Mouse (Mus musculus) midbrain, embryonic 16.5 days (tissue): Measurements from ENCODE around the gene N4bp2l2. TPM values are rescaled to one million over a fixed set of nuclear protein-coding genes. Genes with fewer than 3 reads are reported as not detected.
"Not testable (repeated sequence)": the region's sequence is repeated elsewhere in the genome, so short reads cannot be mapped to it uniquely, and the experiment has no call there.

Source experiments
- ATAC-seq: fragments of 200-750 bp; cut with Nextera tagmentation; 2 replicates; pipeline ENCODE4 v1.8.0; 2017; ENCODE audit warnings: moderate TSS enrichment
- H3K27ac ChIP-seq: fragments of 300-500 bp; sonication (generic); 2 replicates; pipeline ENCODE4 v1.5.1; 2014; ENCODE audit warnings: mild to moderate bottlenecking, low read length, mixed read lengths
- H3K27me3 ChIP-seq: fragments of 300-500 bp; sonication (generic); 2 replicates; pipeline ENCODE4 v1.6.1; 2014; ENCODE audit warnings: low read depth, low read length, mixed read lengths; ENCODE audit not compliant: control insufficient read depth, insufficient read depth
- H3K36me3 ChIP-seq: fragments of 300-500 bp; sonication (generic); 2 replicates; pipeline ENCODE4 v1.6.1; 2014; ENCODE audit warnings: mild to moderate bottlenecking, low read length, moderate library complexity, mixed read lengths; ENCODE audit not compliant: control insufficient read depth, insufficient read depth
- H3K4me1 ChIP-seq: fragments of 300-500 bp; sonication (generic); 2 replicates; pipeline ENCODE4 v1.6.1; 2014; ENCODE audit warnings: mild to moderate bottlenecking, low read length, mixed read lengths; ENCODE audit not compliant: control insufficient read depth, insufficient read depth
- H3K4me2 ChIP-seq: fragments of 300-500 bp; sonication (generic); 2 replicates; pipeline ENCODE4 v1.6.1; 2014; ENCODE audit warnings: mild to moderate bottlenecking, low read length, mixed read lengths
- H3K4me3 ChIP-seq: fragments of 300-500 bp; sonication (generic); 2 replicates; pipeline ENCODE4 v1.5.1; 2014; ENCODE audit warnings: low read depth, mild to moderate bottlenecking, low read length, moderate library complexity, mixed read lengths
- H3K9ac ChIP-seq: fragments of 300-500 bp; sonication (generic); 2 replicates; pipeline ENCODE4 v1.6.1; 2014; ENCODE audit warnings: low read depth, low read length, mixed read lengths
- H3K9me3 ChIP-seq: fragments of 300-500 bp; sonication (generic); replicated peaks from 2 replicates; pipeline ENCODE4 v1.6.1; 2014; ENCODE audit warnings: mild to moderate bottlenecking, low read length, mixed read lengths; ENCODE audit not compliant: control insufficient read depth, poor library complexity, severe bottlenecking
- WGBS: fragments of 180-500 bp; shearing (Covaris S2); extraction: QIAGEN DNeasy Blood & Tissue Kit; methylation state at CpG from one replicate; pipeline ENCODE4 v1.1.7; 2014; 5-methylcytosine and 5-hydroxymethylcytosine counted together
- polyA plus RNA-seq: library from polyadenylated mRNA; unstranded; fragments of >200 nt; fragmentation: Nextera tagmentation; extraction: Ambion mirVana; gene quantifications from 2 replicates; pipeline ENCODE4 v1.2.1, GENCODE M21; 2015

N4bp2l2 gene
- polyA plus RNA-seq, 1 experiment from 2014 or later: 25.7 TPM

DNA sequence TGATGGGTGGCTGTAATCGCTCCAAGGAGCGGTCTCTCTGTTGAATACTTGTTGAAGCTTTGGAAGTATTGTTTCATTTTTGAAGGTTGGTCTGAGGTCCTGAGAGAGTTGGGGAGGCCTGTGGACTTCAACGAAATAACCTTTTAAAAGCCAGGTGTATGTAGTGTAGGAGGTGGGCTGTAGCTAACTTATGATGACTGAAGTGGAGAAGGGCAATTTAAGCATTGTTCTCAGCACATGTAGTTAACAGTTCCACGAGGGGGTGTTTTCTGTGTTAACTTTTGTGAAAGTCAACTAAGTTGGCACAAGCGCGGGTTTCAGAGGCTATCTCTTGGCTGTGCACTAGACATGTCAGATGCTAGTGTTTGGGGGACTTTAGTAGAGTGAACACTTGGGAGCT, 8.9 kb upstream of the N4bp2l2 start:
- Histone ChIP-seq H3K9me3 (no peaks in the 10 kb centered on the region), H3K36me3 (no peaks in the 10 kb centered on the region), H3K27ac (no peak overlapping the region), H3K27me3 (no peaks in the 10 kb centered on the region), H3K4me1 (peaks cover 23% of the 10 kb centered on the region), H3K9ac (no peak overlapping the region), H3K4me2 (peak overlapping the region; percentile 70), H3K4me3 (peak overlapping the region; percentile 93)
- 54% methylated on average over 6 of the region's 6 CpGs for WGBS
- ATAC-seq: no peak

DNA sequence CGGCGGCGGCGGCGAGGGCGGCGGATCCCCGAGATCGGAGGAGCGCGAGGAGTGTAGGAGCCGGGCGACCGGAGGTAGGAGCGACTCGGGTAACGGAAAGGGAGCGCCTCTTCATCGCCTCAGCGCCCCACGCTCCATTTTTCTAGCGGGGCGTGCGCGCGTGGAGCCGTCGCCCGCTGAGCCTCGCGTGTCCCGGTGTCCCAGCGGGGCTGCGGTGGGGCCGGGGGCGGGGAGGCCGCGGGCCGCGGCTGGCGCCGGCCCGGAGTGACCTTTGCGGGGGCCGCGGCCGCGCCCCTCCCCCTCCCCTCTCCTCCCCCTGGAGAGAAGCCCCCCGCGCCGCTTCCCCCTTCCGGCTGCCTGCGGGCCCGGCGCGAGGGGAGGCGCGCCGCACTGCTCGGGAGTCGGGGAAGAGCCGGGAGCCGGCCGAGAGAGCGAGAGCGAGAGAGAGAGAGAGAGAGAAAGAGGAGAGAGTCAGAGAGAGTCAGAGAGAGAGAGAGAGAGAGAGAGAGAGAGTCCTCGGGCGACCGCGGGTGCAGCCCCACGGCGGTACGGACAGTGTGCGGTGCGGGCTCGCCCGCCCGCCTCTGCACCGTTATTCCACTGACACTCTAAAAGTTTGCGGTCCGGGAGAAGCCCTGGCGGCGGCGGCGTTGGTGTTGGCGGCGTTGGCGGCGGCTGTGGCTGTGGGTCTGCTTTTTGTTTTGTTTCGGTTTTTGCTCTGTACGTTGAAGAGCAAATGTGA, 8.1 kb upstream of the N4bp2l2 start:
- WGBS: under 1% methylated on average over 67 of the region's 91 CpGs
- H3K9me3 ChIP-seq: no peaks in the 10 kb centered on the region
- no peaks in the 10 kb centered on the region for H3K36me3 ChIP-seq
- peak overlapping the region; percentile 70 for H3K4me2 ChIP-seq
- H3K4me3 ChIP-seq: peak overlapping the region; percentile 93
- ATAC-seq: peak; percentile 56
- H3K27me3 ChIP-seq: no peaks in the 10 kb centered on the region
- peaks cover 23% of the 10 kb centered on the region for H3K4me1 ChIP-seq
- peak overlapping the region; percentile 97 for H3K27ac ChIP-seq
- H3K9ac ChIP-seq: peak overlapping the region; percentile 97

DNA sequence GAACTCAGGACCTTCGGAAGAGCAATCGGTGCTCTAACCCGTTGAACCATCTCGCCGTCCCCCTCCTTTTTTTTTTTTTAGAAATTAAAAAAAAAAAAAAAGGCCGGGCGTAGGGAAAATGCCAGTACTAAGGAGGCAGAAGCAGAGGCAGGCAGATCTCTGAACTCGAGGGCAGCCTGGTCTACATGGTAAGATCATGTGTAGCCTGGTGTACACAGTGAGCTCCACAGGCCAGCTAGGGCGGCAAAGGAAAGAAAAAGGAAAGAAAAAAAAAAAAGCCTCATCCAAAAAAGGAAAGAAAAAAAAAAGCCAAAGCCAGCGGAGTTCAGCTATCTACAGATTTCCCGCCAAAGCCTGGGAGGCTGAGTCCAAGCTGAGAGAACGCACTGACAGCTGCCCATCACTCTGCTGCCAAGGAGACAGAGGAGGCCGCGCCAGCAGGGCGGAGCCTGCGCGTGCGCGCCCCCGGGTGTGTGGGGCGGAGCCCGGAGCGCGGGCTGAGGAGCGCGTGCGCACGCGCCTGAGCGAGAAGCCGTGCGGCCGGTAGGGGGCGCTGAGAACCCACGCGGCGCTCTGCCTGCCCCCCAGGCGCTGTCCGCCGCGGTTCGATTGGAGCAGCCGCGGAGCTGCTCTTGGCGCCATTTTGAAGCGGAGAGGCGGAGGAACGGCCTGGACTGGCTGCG, 7.3 kb upstream of the N4bp2l2 start, which contains the start of gene Pds5b:
Gene Pds5b, plus strand, starts transcription at position 587 of the 683 bp plus-strand sequence.
- Histone ChIP-seq H3K36me3 (no peaks in the 10 kb centered on the region), H3K27me3 (no peaks in the 10 kb centered on the region), H3K4me1 (peaks cover 23% of the 10 kb centered on the region), H3K4me2 (peak within 1 kb of the TSS; percentile 70), H3K27ac (peak within 1 kb of the TSS; percentile 97), H3K4me3 (peak within 1 kb of the TSS; percentile 93), H3K9me3 (no peaks in the 10 kb centered on the region), H3K9ac (peak within 1 kb of the TSS; percentile 97)
- ATAC-seq: peak; percentile 96
- 16% methylated on average over 45 of the region's 49 CpGs for WGBS

DNA sequence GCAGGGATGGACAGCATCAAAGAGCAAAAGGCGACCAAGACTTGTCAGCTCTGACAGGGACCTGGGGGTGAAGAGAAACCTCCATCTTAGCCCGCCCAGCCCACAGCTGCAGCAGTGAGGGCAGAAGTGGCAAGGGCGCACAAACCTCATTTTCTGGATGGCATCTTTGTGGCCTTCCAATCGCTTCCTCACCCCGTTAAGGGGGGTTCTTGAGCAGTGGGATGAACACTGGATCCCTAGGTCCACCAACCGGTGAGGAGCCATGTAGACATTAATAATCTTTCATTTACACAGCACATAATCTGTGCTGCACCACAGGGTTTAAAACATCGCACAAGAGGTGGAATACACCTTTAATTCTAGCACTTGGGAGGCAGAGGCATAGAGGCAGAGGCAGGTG, 6.4 kb upstream of the N4bp2l2 start:
- Histone ChIP-seq H3K4me2 (no peak overlapping the region), H3K9ac (no peak overlapping the region), H3K4me3 (no peak overlapping the region), H3K9me3 (no peaks in the 10 kb centered on the region), H3K27me3 (no peaks in the 10 kb centered on the region), H3K27ac (no peak overlapping the region), H3K36me3 (no peaks in the 10 kb centered on the region), H3K4me1 (peaks cover 23% of the 10 kb centered on the region)
- no peak for ATAC-seq
- 90% methylated on average over 7 of the region's 7 CpGs for WGBS

DNA sequence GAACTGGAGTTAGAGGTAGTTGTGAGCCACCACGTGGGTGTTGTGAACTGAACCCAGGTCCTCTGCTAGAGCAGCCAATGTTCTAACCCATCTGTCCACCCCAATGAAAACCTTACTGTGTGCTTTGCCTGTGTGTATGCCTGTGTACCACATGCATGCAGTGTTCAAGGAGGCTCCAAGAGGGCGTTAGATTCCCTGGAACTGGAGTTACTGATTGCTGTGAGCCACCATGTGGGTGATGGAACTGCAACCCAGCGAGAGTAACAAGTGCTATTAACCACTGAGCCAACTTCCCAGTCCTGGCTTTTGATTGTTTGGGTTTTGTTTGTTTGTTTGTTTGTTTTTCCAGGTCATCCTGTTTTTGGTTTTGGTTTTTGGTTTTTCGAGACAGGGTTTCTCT, 2.7 kb upstream of the N4bp2l2 start:
- Histone ChIP-seq H3K4me2 (no peak overlapping the region), H3K36me3 (no peaks in the 10 kb centered on the region), H3K9ac (no peak overlapping the region), H3K27ac (no peak overlapping the region), H3K4me3 (no peak overlapping the region), H3K4me1 (peaks cover 4% of the 10 kb centered on the region; the same call in 1 of the 2 replicates), H3K9me3 (no peaks in the 10 kb centered on the region), H3K27me3 (no peaks in the 10 kb centered on the region)
- 62% methylated on average over 4 of the region's 4 CpGs for WGBS
- no peak for ATAC-seq

DNA sequence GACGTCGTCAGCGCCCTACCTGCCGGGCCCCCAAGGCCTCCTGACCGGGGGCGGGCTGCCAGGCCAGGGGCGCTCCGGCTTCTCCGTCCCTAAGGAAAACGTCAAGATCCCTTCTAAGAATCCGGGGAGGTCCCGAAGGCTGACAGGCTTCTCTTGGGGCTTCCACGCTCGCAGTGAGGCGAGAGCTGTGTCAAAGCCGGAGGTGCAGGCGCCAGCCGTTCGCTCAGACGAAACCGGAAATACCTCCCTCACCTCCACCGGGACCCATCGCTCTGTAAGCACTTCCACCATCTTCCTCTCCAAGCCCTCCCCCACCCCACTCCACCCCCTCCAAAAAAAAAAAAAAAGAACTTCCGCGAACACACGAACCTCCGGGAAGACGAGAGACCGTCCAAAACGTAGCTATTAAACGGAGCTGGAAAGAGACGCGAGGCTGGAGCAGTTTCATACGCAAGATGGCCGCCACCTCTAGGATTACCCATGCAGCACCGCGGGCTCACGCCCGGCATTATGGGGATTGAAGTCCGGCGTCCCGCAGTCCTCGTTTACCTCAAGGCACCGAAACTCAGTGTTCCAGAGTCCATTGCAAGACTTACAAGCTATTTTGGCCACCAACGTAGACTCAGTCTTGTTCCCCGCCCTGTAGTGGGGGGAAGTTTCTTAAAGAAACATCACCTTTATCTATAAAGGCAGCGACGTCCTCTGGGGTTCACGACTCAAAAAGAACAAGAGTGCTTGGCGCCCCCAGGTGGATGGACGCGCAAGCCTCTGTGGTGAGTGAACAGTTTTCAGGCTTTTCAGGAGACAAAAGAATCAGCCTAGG, 640 bp downstream of the N4bp2l2 start:
- H3K27me3 ChIP-seq: no peaks in the 10 kb centered on the region
- H3K36me3 ChIP-seq: peaks cover 6% of the 10 kb centered on the region
- ATAC-seq: peak; percentile 99
- WGBS: under 1% methylated on average over 52 of the region's 52 CpGs
- H3K27ac ChIP-seq: peak overlapping the region; percentile 84
- H3K9me3 ChIP-seq: no peaks in the 10 kb centered on the region
- H3K4me3 ChIP-seq: peak overlapping the region; percentile 87
- peak overlapping the region; percentile 83 for H3K4me2 ChIP-seq
- H3K4me1 ChIP-seq: peaks cover 21% of the 10 kb centered on the region
- H3K9ac ChIP-seq: peak overlapping the region; percentile 86

DNA sequence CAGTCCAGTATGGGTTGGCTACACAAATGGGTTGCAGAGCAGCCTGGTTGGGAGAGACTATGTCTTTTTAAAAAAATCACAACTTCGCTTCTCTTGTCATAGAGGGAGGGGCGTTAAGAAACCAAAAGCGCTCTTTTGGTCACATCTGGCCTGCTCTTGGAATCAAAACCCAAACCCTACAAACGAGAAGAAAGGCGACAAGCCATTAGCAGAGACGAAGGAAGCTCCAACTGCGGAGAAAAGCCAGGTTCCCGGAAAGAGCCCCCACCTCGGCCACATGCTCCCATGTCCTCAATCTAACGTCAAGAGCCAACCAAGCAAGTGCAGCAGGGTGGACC, 1.2 kb downstream of the N4bp2l2 start:
- 0 out of 2 replicates have a peak, but pooled peaks have one; percentile 0 for ATAC-seq
- peak overlapping the region; percentile 86 for H3K9ac ChIP-seq
- WGBS: 1% methylated on average over 10 of the region's 10 CpGs

DNA sequence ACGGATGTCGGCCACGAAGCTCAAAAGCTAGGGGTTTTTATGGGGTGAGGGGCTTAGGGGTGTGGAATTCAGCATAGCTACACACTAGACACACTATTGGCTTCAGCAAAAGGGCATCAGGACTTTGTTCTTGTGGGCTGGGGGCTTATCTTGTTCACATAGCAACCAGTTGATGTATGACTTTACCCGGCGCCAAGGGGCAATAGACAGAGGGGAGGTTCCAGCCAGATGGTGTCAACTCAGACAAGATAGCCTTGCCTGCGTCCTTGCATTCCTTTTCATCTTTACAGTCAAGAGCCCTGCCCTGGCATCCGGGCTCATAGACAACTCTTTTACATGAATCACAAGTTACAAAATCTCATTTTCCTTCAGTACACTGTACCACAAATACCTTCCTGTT, 2.1 kb downstream of the N4bp2l2 start:
- not testable (repeated sequence) for H3K27ac ChIP-seq, H3K9ac ChIP-seq, H3K9me3 ChIP-seq, H3K4me2 ChIP-seq, H3K4me3 ChIP-seq, ATAC-seq, H3K36me3 ChIP-seq, H3K27me3 ChIP-seq
- peaks cover 24% of the 10 kb centered on the region for H3K4me1 ChIP-seq
- WGBS: 88% methylated on average over 7 of the region's 7 CpGs

More for the DNA sequence above, 1.2 kb downstream of the N4bp2l2 start:
- H3K4me1 ChIP-seq: peaks cover 24% of the 10 kb centered on the region
- peak overlapping the region; percentile 87 for H3K4me3 ChIP-seq
- H3K4me2 ChIP-seq: peak overlapping the region; percentile 83
- H3K9me3 ChIP-seq: no peaks in the 10 kb centered on the region
- H3K27ac ChIP-seq: peak overlapping the region; percentile 84
- no peaks in the 10 kb centered on the region for H3K27me3 ChIP-seq
- H3K36me3 ChIP-seq: peaks cover 6% of the 10 kb centered on the region
